Mouse (Mus musculus) megakaryocyte-erythroid progenitor cell, adult 5-6 weeks (primary cell): Measurements from ENCODE around the gene 1700016C15Rik. TPM values are rescaled to one million over a fixed set of nuclear protein-coding genes. Genes with fewer than 3 reads are reported as not detected.

Experiments used
- ATAC-seq: replicated peaks from 2 replicates; pipeline ENCODE4 v1.8.0; 2016; ENCODE audit warnings: mild to moderate bottlenecking, inconsistent platforms; ENCODE audit not compliant: severe bottlenecking, poor library complexity, low FRiP score, low TSS enrichment
- total RNA-seq, 2 experiments: library from RNA; stranded (forward) in 1 of 2; stranded (reverse) in 1 of 2; fragments of 200-1000, 215-1000 nt in 1 of 2; fragments of >200 nt in 1 of 2; fragmentation: Nextera tagmentation in 1 of 2; gene quantifications; 2 replicates each; pipeline ENCODE4 v1.2.3; 2014 to 2017

Gene 1700016C15Rik
- total RNA-seq (2014; fragmentation: Nextera tagmentation) (not detected in 2 replicates), total RNA-seq (2017) (not detected in 2 replicates)

GRCm38 (mm10) chr1:177729043-177730024 lies at the start of gene 1700016C15Rik:
TSS of gene 1700016C15Rik (plus strand) at chr1:177729814.
- ATAC-seq, result no peak

GRCm38 (mm10) chr1:177681239-177681638 lies 48.4 kb upstream of the 1700016C15Rik start:
- peak; percentile 81 for ATAC-seq

- ATAC-seq, result no peak
Measured at GRCm38 (mm10) chr1:177683931-177684836, 45.4 kb upstream of the 1700016C15Rik start.

GRCm38 (mm10) chr1:177684901-177685300 lies 44.7 kb upstream of the 1700016C15Rik start:
- ATAC-seq, result 0 out of 2 replicates have a peak, but pooled peaks have one; percentile 48

- ATAC-seq, result no peak
Measured at GRCm38 (mm10) chr1:177686137-177686536, 43.5 kb upstream of the 1700016C15Rik start.

- no peak for ATAC-seq
Measured at GRCm38 (mm10) chr1:177686982-177687381, 42.6 kb upstream of the 1700016C15Rik start.

- ATAC-seq, result no peak
Measured at GRCm38 (mm10) chr1:177692491-177692890, 37.1 kb upstream of the 1700016C15Rik start.

- no peak for ATAC-seq
Measured at GRCm38 (mm10) chr1:177693486-177694252, 35.9 kb upstream of the 1700016C15Rik start.

- ATAC-seq, result no peak
Measured at GRCm38 (mm10) chr1:177700560-177700959, 29.1 kb upstream of the 1700016C15Rik start.

- peak; percentile 82 for ATAC-seq
Measured at GRCm38 (mm10) chr1:177702481-177703146, 27.0 kb upstream of the 1700016C15Rik start.

- ATAC-seq, result no peak
Measured at GRCm38 (mm10) chr1:177703147-177703807, 26.3 kb upstream of the 1700016C15Rik start.

GRCm38 (mm10) chr1:177705204-177705603 lies 24.4 kb upstream of the 1700016C15Rik start:
- peak; percentile 66 for ATAC-seq

- ATAC-seq, result no peak
Measured at GRCm38 (mm10) chr1:177707571-177707970, 22.0 kb upstream of the 1700016C15Rik start.

GRCm38 (mm10) chr1:177708583-177709055 lies 21.0 kb upstream of the 1700016C15Rik start:
- ATAC-seq, result no peak

GRCm38 (mm10) chr1:177711000-177711399 lies 18.6 kb upstream of the 1700016C15Rik start:
- ATAC-seq, result peak; percentile 31

GRCm38 (mm10) chr1:177711418-177711817 lies 18.2 kb upstream of the 1700016C15Rik start:
- ATAC-seq, result peak; percentile 97

- no peak for ATAC-seq
Measured at GRCm38 (mm10) chr1:177713635-177714396, 15.8 kb upstream of the 1700016C15Rik start.
